Mouse (Mus musculus): ENCODE measurements around the gene Stx1b. TPM values are rescaled to one million over a fixed set of nuclear protein-coding genes. Genes with fewer than 3 reads are reported as not detected.
A peak's percentile ranks its signal among the peaks of the same experiment; 100 is the strongest.

The Stx1b gene
- polyA plus RNA-seq, 1 experiment from 2014 or later: 11.5 TPM

DNA sequence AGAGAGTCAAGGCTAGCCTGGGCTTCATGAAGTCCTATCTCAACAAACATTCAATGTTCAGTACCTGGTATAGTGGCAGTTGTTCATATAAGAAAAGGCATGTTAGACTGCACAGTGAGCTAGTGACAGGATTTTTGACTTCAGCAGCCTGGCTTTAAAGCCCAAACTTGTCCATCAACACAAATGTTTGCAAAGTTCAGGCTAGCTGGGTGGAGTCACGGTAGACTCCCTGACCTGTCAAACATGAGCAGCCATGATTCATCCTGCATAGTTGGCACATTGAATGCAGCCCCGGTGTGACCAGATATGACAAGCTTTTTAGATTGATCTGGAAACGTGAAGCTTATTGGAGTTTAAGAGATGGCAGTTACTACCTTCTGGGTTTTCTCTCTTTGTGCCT is 52.3 kb downstream of the Stx1b start:
- Histone ChIP-seq H3K4me3 (replicated peaks) (no peak overlapping the region), H3K27me3 (no peaks in the 10 kb centered on the region), H3K9me3 (no peaks in the 10 kb centered on the region), H3K27ac (no peak overlapping the region), H3K4me2 (no peak overlapping the region), H3K9ac (no peak overlapping the region), H3K36me3 (replicated peaks) (peaks cover 14% of the 10 kb centered on the region), H3K4me1 (peaks cover 30% of the 10 kb centered on the region)
- WGBS: 89% methylated on average over 3 of the region's 3 CpGs
- no peak for ATAC-seq (ENCODE audit: low FRiP score)

DNA sequence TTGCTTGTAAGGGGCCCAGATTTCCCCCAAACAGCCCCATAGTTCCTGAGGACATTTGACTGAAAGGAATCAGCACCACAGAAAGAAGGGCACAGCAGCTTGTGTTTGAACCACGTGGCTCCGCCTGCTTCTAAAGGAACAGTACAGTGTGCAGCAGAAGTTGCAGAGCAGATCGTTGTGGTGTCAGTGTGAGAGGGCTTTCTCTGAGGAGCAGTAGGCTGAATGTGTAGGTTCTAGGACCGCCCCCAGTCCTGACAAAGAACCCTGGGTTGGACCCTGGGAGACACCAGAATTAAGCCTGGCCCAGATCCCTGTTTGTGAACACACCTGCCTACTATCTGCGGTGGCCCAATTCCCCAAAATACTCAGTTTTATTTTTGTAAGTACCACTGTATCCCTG is 53.1 kb downstream of the Stx1b start:
- Histone ChIP-seq H3K4me3 (replicated peaks) (no peak overlapping the region), H3K4me1 (peaks cover 30% of the 10 kb centered on the region), H3K4me2 (peak overlapping the region; percentile 90; the same call in 1 of the 2 replicates), H3K27ac (no peak overlapping the region), H3K9me3 (no peaks in the 10 kb centered on the region), H3K27me3 (no peaks in the 10 kb centered on the region), H3K9ac (no peak overlapping the region), H3K36me3 (replicated peaks) (peaks cover 22% of the 10 kb centered on the region)
- no peak for ATAC-seq (ENCODE audit: low FRiP score)
- WGBS: 78% methylated on average over 5 of the region's 5 CpGs

DNA sequence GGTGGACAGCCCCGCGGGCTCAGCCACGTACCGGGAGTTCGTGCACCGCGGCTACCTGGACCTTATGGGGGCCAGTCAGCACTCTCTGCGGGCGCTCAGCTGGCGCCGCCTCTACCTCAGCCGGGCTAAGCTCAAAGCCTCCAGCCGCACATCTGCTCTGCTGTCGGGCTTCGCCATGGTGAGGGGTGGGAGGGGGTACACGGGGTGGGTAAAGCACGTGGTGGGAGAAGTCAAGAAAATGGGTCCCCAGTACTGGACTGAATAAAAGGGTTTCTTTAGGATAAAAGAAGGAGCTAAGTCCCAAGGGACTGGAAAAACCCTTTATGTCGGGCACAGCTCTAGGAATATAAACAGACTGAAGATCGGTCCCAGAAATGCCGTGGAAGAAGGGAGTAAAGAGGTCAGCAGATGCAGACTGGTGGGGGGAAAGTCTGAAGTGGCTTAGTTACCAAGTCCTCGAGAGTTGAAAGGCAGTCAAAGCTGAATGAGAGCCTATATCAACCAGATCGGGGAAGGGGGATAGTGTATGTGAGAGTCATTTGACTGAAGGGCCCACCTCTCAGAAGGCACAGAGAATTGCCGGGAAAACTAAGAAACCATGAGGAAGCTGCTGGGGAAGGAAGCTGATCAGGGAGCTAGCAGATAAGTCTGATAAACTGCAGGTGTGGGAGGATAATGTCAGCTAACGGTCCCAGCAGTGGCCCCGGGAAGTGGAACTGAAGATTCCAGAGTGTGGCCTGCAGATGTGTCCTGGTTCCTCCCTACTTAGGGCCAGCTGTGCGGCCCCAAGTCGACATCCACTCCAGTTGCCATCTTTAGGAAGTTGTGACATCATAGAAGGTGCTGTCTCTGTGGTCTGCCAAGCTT is 54.1 kb downstream of the Stx1b start:
- peak overlapping the region; percentile 80 for H3K27ac ChIP-seq
- peak; percentile 33 for ATAC-seq (ENCODE audit: low FRiP score)
- H3K27me3 ChIP-seq: no peaks in the 10 kb centered on the region
- H3K9me3 ChIP-seq: no peaks in the 10 kb centered on the region
- H3K36me3 ChIP-seq (replicated peaks): peaks cover 32% of the 10 kb centered on the region
- peak overlapping the region; percentile 90 for H3K4me2 ChIP-seq
- peak overlapping the region; percentile 69 for H3K9ac ChIP-seq
- peaks cover 30% of the 10 kb centered on the region for H3K4me1 ChIP-seq
- H3K4me3 ChIP-seq (replicated peaks): peak overlapping the region; percentile 50
- 5% methylated on average over 27 of the region's 27 CpGs for WGBS

DNA sequence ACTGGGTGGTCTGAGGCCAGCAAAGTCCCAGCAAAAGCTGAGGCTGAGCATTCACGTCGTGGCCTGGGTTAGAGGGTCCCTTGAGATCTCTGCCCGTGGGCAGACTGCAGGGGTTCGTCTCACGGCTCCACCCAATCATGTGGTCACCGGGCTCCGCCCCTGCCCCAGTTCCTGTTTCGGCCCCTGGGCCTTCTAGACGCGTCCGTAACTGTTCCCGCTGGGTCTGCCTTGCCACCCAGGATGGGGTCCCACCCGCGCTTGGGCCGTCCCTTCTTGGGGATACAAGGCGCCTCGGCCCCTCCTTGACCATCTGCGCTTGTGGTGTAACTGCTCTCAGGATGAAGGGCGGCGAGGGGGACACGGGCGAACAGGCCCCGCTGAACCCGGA is 54.7 kb downstream of the Stx1b start, which contains the start of gene Orai3:
TSS of gene Orai3 (plus strand) at position 165 of the 388 bp plus-strand sequence.
- Histone ChIP-seq H3K36me3 (replicated peaks) (peaks cover 38% of the 10 kb centered on the region), H3K4me3 (replicated peaks) (peak within 1 kb of the TSS; percentile 50), H3K9me3 (no peaks in the 10 kb centered on the region), H3K9ac (peak within 1 kb of the TSS; percentile 69), H3K4me1 (peaks cover 30% of the 10 kb centered on the region), H3K27ac (peak within 1 kb of the TSS; percentile 80), H3K4me2 (peak within 1 kb of the TSS; percentile 90), H3K27me3 (no peaks in the 10 kb centered on the region)
- WGBS: 0% methylated on average over 24 of the region's 24 CpGs
- peak; percentile 55 for ATAC-seq (ENCODE audit: low FRiP score)

DNA sequence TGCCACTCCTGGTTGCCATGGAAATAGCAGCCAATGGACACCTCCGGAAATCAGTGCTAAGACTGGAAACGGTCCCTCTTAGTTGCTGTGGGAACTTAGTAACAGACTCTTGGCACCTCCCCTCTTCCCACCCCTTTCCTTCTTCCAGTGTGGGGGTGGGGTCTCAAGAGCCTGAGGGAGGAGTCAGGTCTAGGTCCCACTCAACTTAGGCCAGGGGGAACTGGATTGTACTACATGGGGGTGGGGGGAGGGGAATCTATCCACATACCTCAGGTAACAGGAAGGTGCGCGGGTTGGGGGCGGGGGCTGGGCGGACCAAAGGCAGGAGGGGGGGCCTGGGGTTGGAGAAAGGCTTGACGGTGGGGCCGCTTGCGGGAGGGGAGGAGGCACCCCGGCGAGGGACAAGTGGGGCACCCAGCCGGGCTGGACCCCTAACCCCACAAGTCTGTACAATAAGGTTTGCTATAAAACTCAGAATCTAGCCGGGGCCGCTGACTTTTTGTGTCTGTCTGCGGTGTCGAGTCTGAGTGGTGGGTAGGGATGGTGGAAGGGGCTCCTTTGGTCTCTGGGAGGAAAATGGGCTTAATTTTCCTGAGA is 55.3 kb downstream of the Stx1b start:
- Histone ChIP-seq H3K27me3 (no peaks in the 10 kb centered on the region), H3K9me3 (no peaks in the 10 kb centered on the region), H3K4me2 (peak overlapping the region; percentile 90), H3K4me3 (replicated peaks) (peak overlapping the region; percentile 50), H3K36me3 (replicated peaks) (peaks cover 44% of the 10 kb centered on the region), H3K9ac (peak overlapping the region; percentile 69), H3K27ac (peak overlapping the region; percentile 80), H3K4me1 (peaks cover 30% of the 10 kb centered on the region)
- peak; percentile 84 for ATAC-seq (ENCODE audit: low FRiP score)
- 2% methylated on average over 16 of the region's 16 CpGs for whole genome bisulfite sequencing

DNA sequence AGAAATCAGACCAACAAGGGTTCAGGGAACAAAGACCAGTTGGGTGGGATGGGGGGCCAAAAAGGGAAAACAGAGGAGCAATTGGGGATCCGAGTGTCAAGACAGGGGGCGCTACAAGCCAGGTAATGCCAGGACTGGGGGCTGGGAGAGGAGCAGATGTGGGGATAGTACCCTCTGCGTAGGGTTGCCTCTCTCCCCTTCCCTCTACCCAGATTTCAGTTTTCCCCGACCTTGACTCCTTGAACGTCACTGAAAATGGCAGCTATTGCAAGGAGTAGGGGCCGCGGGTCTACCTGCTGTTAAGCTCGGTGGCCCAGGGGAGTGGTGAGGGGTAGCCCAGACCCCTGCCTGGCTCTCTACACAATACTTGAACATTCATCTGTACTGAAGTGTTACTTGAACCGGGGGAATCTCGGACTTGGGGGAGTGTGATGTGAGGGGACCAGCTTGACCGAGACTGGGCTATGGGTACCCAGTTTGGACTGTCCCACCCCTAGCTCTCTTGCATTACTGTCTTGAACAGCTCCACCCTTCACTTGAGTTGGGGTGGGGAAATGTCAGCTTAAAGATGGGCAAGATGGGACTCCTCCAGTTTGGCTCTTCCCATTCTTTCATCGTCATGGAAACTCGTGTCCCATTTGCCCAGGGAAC is 55.9 kb downstream of the Stx1b start:
- no peaks in the 10 kb centered on the region for H3K27me3 ChIP-seq
- no peaks in the 10 kb centered on the region for H3K9me3 ChIP-seq
- ATAC-seq (ENCODE audit: low FRiP score): no peak; the same call in 1 of the 2 replicates
- H3K36me3 ChIP-seq (replicated peaks): peaks cover 50% of the 10 kb centered on the region
- H3K4me3 ChIP-seq (replicated peaks): no peak overlapping the region
- no peak overlapping the region for H3K9ac ChIP-seq
- H3K4me1 ChIP-seq: peaks cover 30% of the 10 kb centered on the region
- H3K4me2 ChIP-seq: peak overlapping the region; percentile 90
- 46% methylated on average over 13 of the region's 13 CpGs for WGBS
- peak overlapping the region; percentile 66 for H3K27ac ChIP-seq

DNA sequence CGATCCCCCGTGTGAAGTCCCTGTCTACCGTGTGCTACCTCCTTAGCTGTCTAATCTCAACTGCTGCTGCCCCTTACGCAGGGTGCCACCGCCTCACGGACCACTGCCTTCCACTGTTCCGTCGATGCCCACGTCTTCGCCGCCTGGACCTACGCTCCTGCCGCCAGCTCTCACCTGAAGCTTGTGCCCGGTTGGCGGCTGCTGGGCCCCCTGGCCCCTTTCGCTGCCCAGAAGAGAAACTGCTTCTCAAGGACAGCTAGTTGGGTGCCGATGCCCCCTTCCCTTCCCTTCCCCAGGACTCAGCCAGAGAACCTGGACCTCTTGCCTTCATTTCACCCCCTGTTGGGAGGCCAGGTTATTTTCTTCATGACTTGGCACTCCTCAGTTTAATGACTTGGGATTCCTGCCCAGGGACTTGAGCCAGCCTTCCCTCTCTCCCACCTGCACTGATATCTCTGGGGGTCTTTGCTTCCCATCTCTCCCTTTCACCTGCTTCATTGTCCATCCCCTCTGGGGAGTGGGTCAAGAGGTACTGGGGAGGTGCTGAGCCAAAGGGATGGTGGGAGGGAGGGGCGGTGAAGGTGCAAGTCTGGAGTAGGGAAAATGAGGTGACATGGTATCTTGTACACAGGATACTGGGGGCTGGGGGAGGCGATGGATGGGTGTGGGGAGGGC is 56.5 kb downstream of the Stx1b start:
- ATAC-seq (ENCODE audit: low FRiP score): no peak
- Histone ChIP-seq H3K4me2 (no peak overlapping the region), H3K27me3 (no peaks in the 10 kb centered on the region), H3K4me3 (replicated peaks) (no peak overlapping the region), H3K9ac (no peak overlapping the region), H3K36me3 (replicated peaks) (peaks cover 55% of the 10 kb centered on the region), H3K9me3 (no peaks in the 10 kb centered on the region), H3K4me1 (peaks cover 30% of the 10 kb centered on the region), H3K27ac (peak overlapping the region; percentile 66; the same call in 1 of the 2 replicates)
- 93% methylated on average over 19 of the region's 19 CpGs for WGBS

DNA sequence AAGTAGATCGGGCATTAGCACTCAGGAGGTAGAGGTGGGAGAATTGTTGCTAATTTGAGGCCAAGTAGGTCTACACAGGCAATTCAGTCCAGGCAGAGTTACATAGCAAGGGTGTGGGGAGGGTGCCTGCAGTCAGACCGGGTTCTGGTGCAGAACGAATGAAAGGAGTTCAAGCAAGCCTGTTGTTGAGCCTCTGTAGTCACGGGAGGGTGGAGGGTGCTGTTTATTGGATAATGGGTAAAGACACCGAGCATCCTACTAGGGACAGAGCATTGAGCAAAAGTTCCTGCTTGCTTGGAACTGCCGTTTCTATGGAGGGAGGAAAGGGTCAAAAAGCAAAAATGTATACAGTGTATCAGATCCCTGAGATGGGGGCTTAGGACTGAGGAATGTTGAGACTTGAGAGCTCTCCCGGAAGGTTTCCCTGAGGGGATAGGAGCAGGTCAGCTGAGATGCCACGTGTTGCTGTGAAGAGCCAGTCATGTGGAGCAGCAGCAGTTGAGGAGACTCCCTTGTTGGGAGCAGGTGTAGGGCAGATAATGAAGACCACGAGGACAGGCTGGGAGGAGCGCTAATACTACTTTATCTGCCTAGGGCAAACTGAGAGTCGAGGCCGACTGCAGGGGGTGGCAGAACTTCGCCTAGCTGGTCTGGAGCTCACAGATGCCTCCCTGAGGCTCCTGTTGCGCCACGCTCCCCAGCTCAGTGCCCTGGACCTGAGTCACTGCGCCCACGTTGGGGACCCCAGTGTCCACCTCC is 57.3 kb downstream of the Stx1b start:
- no peak overlapping the region for H3K4me2 ChIP-seq
- no peak overlapping the region for H3K4me3 ChIP-seq (replicated peaks)
- H3K4me1 ChIP-seq: peaks cover 30% of the 10 kb centered on the region
- no peak for ATAC-seq (ENCODE audit: low FRiP score)
- WGBS: 89% methylated on average over 17 of the region's 17 CpGs
- no peaks in the 10 kb centered on the region for H3K9me3 ChIP-seq
- no peak overlapping the region for H3K9ac ChIP-seq
- H3K27me3 ChIP-seq: no peaks in the 10 kb centered on the region
- no peak overlapping the region for H3K27ac ChIP-seq
- peaks cover 61% of the 10 kb centered on the region for H3K36me3 ChIP-seq (replicated peaks)

DNA sequence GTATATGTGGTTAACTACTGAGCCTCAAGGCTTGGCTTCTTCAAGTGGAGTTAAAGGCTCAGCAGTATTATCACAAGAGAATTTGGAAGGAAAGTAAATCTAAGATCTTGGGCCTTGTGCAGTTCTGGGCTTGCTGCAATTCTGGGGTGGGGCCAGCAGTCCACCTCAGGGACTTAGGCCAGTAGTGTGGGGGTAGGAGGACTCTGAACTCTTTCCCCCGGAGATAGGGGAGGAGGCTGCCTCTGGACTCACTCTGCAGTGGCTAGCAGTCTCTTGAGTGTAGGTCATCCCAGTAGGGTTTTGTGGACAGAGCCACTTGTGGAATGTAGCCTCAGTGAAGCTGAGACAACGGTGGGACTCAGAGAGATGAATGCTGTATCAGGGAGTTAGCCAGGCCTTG is 58.6 kb downstream of the Stx1b start:
- H3K27ac ChIP-seq: no peak overlapping the region
- no peak overlapping the region for H3K4me2 ChIP-seq
- H3K9ac ChIP-seq: no peak overlapping the region
- H3K36me3 ChIP-seq (replicated peaks): peaks cover 69% of the 10 kb centered on the region
- no peaks in the 10 kb centered on the region for H3K27me3 ChIP-seq
- H3K9me3 ChIP-seq: no peaks in the 10 kb centered on the region
- ATAC-seq (ENCODE audit: low FRiP score): no peak
- H3K4me3 ChIP-seq (replicated peaks): no peak overlapping the region
- WGBS: 93% methylated on average over 2 of the region's 2 CpGs
- H3K4me1 ChIP-seq: peaks cover 28% of the 10 kb centered on the region

DNA sequence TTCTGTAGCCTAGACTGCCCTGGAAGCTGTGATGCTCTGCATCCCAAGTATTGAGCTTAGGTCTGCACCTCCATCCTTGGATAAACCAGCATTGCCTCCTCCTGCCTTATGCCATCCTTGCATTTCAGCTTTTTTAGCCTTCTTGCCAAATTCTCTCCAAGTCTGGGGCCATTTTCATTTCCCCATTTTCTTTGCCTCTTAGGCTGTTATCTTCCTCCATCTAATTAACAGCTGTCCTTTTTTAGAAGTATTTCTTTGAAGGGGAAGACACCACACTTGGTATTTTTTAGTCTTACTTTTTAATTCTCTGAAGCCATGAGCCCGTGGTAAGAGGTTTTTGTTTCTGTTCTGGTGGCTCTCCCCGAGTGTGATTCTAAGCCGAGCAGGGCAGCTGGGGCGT is 60.7 kb downstream of the Stx1b start:
- 90% methylated on average over 4 of the region's 4 CpGs for WGBS
- no peaks in the 10 kb centered on the region for H3K27me3 ChIP-seq
- H3K4me1 ChIP-seq: peaks cover 7% of the 10 kb centered on the region
- no peak overlapping the region for H3K4me3 ChIP-seq (replicated peaks)
- H3K9me3 ChIP-seq: no peaks in the 10 kb centered on the region
- ATAC-seq (ENCODE audit: low FRiP score): no peak
- H3K9ac ChIP-seq: no peak overlapping the region
- H3K36me3 ChIP-seq (replicated peaks): peaks cover 83% of the 10 kb centered on the region
- H3K4me2 ChIP-seq: no peak overlapping the region
- H3K27ac ChIP-seq: no peak overlapping the region

DNA sequence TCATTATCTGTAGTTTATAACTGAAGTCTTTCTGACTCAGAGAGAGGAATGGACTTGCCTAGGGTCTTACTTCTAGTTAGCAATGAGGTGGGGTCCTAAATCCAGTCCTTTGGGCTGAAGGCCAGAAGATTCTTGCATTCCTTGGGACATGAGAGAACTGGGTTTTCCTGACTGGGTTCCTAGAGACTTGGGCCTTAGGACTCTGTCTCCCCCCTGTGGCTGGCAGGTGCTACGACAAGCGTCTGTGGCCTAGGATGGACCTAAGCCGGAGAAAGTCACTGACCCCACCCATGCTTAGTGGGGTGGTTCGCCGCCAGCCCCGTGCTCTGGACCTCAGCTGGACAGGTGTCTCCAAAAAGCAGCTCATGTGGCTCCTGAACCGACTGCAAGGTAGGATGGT is 63.3 kb downstream of the Stx1b start:
- peaks cover 85% of the 10 kb centered on the region for H3K36me3 ChIP-seq (replicated peaks)
- H3K4me2 ChIP-seq: no peak overlapping the region
- 52% methylated on average over 7 of the region's 7 CpGs for WGBS
- no peaks in the 10 kb centered on the region for H3K9me3 ChIP-seq
- no peaks in the 10 kb centered on the region for H3K27me3 ChIP-seq
- ATAC-seq (ENCODE audit: low FRiP score): no peak
- no peak overlapping the region for H3K4me3 ChIP-seq (replicated peaks)
- H3K9ac ChIP-seq: no peak overlapping the region
- H3K27ac ChIP-seq: no peak overlapping the region
- no peaks in the 10 kb centered on the region for H3K4me1 ChIP-seq

All from forebrain, embryonic 12.5 days (tissue).